Mouse (Mus musculus) limb, embryonic 15.5 days (tissue): ENCODE results near the gene Scgb2b7. TPM values are rescaled to one million over a fixed set of nuclear protein-coding genes. Genes with fewer than 3 reads are reported as not detected.
"Not testable (repeated sequence)": the region's sequence is repeated elsewhere in the genome, so short reads cannot be mapped to it uniquely, and the experiment has no call there.

ENCODE experiments used
- ATAC-seq: fragments of 200-750 bp; cut with Nextera tagmentation; 2 replicates; pipeline ENCODE4 v1.8.0; 2017; ENCODE audit warnings: low read depth, moderate TSS enrichment; ENCODE audit not compliant: insufficient number of reproducible peaks, low FRiP score, low TSS enrichment
- H3K27ac ChIP-seq: fragments of 300-500 bp; sonication (generic); 2 replicates; pipeline ENCODE4 v1.5.1; 2015; ENCODE audit warnings: moderate library complexity, mild to moderate bottlenecking, inconsistent platforms
- H3K27me3 ChIP-seq: fragments of 300-500 bp; sonication (generic); 2 replicates; pipeline ENCODE4 v1.6.1; 2015; ENCODE audit warnings: inconsistent platforms
- H3K36me3 ChIP-seq: fragments of 300-500 bp; sonication (generic); 2 replicates; pipeline ENCODE4 v1.6.1; 2015; ENCODE audit warnings: inconsistent platforms
- H3K4me1 ChIP-seq: fragments of 300-500 bp; sonication (generic); 2 replicates; pipeline ENCODE4 v1.6.1; 2015; ENCODE audit warnings: inconsistent platforms
- H3K4me2 ChIP-seq: fragments of 300-500 bp; sonication (generic); 2 replicates; pipeline ENCODE4 v1.6.1; 2015; ENCODE audit warnings: mild to moderate bottlenecking, inconsistent platforms
- H3K4me3 ChIP-seq: fragments of 300-500 bp; sonication (generic); 2 replicates; pipeline ENCODE4 v1.5.1; 2015; ENCODE audit warnings: mild to moderate bottlenecking, inconsistent platforms
- H3K9ac ChIP-seq: fragments of 300-500 bp; sonication (generic); 2 replicates; pipeline ENCODE4 v1.6.1; 2015; ENCODE audit warnings: inconsistent platforms
- H3K9me3 ChIP-seq: fragments of 300-500 bp; sonication (generic); 2 replicates; pipeline ENCODE4 v1.6.1; 2016; ENCODE audit warnings: inconsistent platforms
- WGBS: fragments of 180-500 bp; shearing (Covaris S2); methylation state at CpG from one replicate; pipeline ENCODE4 v1.1.7; 2015; 5-methylcytosine and 5-hydroxymethylcytosine counted together
- polyA plus RNA-seq: library from polyadenylated mRNA; unstranded; fragments of >200 nt; fragmentation: Nextera tagmentation; extraction: Ambion mirVana; gene quantifications from 2 replicates; pipeline ENCODE4 v1.2.1, GENCODE M21; 2015

Scgb2b7 gene
- polyA plus RNA-seq = not detected in 2 replicates

DNA sequence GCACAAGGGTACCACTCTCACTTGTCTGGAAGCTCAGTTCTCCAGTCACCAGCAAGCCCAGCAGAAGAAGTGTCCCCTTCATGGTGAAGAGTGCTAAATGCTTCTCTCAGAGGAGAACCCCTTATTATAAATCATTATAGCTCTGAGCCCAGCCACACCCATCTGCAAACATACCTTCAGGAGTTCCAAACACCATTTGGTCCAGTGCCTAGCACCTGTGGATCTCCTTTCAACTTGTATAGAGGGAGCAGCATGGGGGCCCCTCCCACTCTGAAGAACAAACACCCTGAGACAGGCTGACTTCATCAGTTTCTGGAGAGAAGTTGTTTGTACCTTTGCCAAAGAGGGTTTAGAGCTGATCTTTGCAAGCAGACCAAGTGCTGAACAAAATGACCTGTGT, at the start of gene Scgb2b7:
TSS of gene Scgb2b7 (minus strand) at position 101 of the 400 bp plus-strand sequence.
- H3K27ac ChIP-seq, H3K4me3 ChIP-seq, H3K27me3 ChIP-seq, H3K4me1 ChIP-seq, H3K9me3 ChIP-seq, ATAC-seq, H3K4me2 ChIP-seq, H3K9ac ChIP-seq, H3K36me3 ChIP-seq: not testable (repeated sequence)

DNA sequence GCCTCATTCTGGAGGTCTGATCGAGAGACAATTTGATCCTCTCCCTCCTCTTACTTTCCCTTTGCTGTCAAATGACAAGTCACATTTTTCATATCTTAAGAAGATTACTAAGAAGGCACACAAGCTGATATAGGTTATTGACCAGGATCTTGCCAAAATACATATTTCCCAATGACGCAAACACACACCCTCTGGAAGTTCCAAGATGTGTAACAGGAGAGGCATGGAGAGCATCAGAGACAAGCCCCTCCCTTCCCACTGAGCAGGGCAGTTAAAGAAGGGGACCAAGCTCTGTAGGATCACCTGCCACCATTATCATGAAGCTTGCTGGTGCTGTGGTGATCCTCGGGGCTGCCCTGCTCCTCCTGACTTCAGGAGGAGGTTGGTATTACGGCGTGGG, 6.8 kb upstream of the Scgb2b7 start, which contains the start of gene Scgb1b7:
TSS of gene Scgb1b7 (plus strand) at position 301 of the 400 bp plus-strand sequence.
- H3K9ac ChIP-seq, H3K4me3 ChIP-seq, H3K36me3 ChIP-seq, H3K27me3 ChIP-seq, H3K4me1 ChIP-seq, H3K4me2 ChIP-seq, ATAC-seq, H3K27ac ChIP-seq, H3K9me3 ChIP-seq: not testable (repeated sequence)
- WGBS = 69% methylated on average over 4 of the region's 5 CpGs

Other genes with a start within 250 kb of the Scgb2b7 start
- not detected in 2 replicates for gene Scgb1b7, start 6.9 kb upstream of the Scgb2b7 start, polyA plus RNA-seq